Mouse (Mus musculus) liver, embryonic 12.5 days (tissue): ENCODE data around the gene Cabp2. TPM values are rescaled to one million over a fixed set of nuclear protein-coding genes. Genes with fewer than 3 reads are reported as not detected.
A peak's percentile ranks its signal among the peaks of the same experiment; 100 is the strongest.

Experiments
- ATAC-seq: fragments of 200-750 bp; cut with Nextera tagmentation; 2 replicates; pipeline ENCODE4 v1.8.0; 2017; ENCODE audit warnings: moderate number of reproducible peaks, mild to moderate bottlenecking, moderate library complexity
- H3K27ac ChIP-seq: fragments of 300-500 bp; sonication (generic); 2 replicates; pipeline ENCODE4 v1.5.1; 2016; ENCODE audit warnings: mild to moderate bottlenecking
- H3K27me3 ChIP-seq: fragments of 300-500 bp; sonication (generic); replicated peaks from 2 replicates; pipeline ENCODE4 v1.6.1; 2016; ENCODE audit warnings: mild to moderate bottlenecking, moderate library complexity
- H3K36me3 ChIP-seq: fragments of 300-500 bp; sonication (generic); 2 replicates; pipeline ENCODE4 v1.6.1; 2016; ENCODE audit warnings: mild to moderate bottlenecking, moderate library complexity
- H3K4me1 ChIP-seq: fragments of 300-500 bp; sonication (generic); 2 replicates; pipeline ENCODE4 v1.6.1; 2016
- H3K4me2 ChIP-seq: fragments of 300-500 bp; sonication (generic); 2 replicates; pipeline ENCODE4 v1.6.1; 2016; ENCODE audit warnings: mild to moderate bottlenecking, moderate library complexity
- H3K4me3 ChIP-seq: fragments of 300-500 bp; sonication (generic); 2 replicates; pipeline ENCODE4 v1.5.1; 2016; ENCODE audit warnings: mild to moderate bottlenecking, moderate library complexity
- H3K9ac ChIP-seq: fragments of 300-500 bp; sonication (generic); 2 replicates; pipeline ENCODE4 v1.6.1; 2016; ENCODE audit warnings: mild to moderate bottlenecking, moderate library complexity
- H3K9me3 ChIP-seq: fragments of 300-500 bp; sonication (generic); replicated peaks from 2 replicates; pipeline ENCODE4 v1.6.1; 2016; ENCODE audit warnings: mild to moderate bottlenecking, moderate library complexity
- WGBS: fragments of 180-500 bp; shearing (Covaris S2); methylation state at CpG from one replicate; pipeline ENCODE4 v1.1.7; 2016; ENCODE audit not compliant: insufficient replicate concordance; 5-methylcytosine and 5-hydroxymethylcytosine counted together
- polyA plus RNA-seq: library from polyadenylated mRNA; unstranded; fragments of >200 nt; fragmentation: Nextera tagmentation; extraction: Ambion mirVana; gene quantifications from 2 replicates; pipeline ENCODE4 v1.2.1, GENCODE M21; 2016

Cabp2 gene
- polyA plus RNA-seq, 1 experiment from 2014 or later, result 0.37 TPM

- Histone ChIP-seq H3K9ac (peak within 1 kb of the TSS; percentile 80), H3K9me3 (no peaks in the 10 kb centered on the region), H3K4me2 (peak within 1 kb of the TSS; percentile 93), H3K4me3 (peak within 1 kb of the TSS; percentile 72), H3K36me3 (peaks cover 4% of the 10 kb centered on the region; the same call in 1 of the 2 replicates), H3K4me1 (peaks cover 59% of the 10 kb centered on the region), H3K27ac (peak within 1 kb of the TSS; percentile 99), H3K27me3 (peaks cover 26% of the 10 kb centered on the region)
- under 1% methylated on average over 65 of the region's 65 CpGs for WGBS
- ATAC-seq, result peak; percentile 91
Measured at GRCm38 (mm10) chr19:4096642-4097440, 15.5 kb downstream of the Cabp2 start, which contains the start of gene Cdk2ap2. Cdk2ap2 (plus strand) TSS chr19:4097182.

DNA sequence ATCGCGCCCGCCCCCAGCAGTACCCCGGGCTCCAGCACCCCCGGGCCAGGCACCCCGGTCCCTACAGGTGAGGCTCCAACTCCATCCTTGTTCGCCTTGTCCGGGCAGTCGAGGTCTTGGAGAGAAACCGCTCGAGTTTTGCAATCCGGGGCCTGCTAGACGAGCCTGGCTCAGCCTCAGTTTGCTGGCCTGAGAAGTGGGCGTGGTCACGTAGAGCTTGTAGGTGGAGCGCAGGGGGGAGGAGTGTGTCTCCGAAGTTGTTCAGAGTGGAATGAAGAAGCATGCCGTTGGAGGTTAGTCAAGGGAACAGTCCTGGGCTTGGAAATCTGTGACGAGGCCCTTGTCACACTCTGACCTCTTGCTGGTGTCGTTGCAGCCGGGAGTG lies 16.1 kb downstream of the Cabp2 start:
- no peaks in the 10 kb centered on the region for H3K9me3 ChIP-seq
- H3K27me3 ChIP-seq, result peaks cover 32% of the 10 kb centered on the region
- peak overlapping the region; percentile 72 for H3K4me3 ChIP-seq
- ATAC-seq, result peak; percentile 76
- peak overlapping the region; percentile 99 for H3K27ac ChIP-seq
- peaks cover 4% of the 10 kb centered on the region; the same call in 1 of the 2 replicates for H3K36me3 ChIP-seq
- WGBS, result 1% methylated on average over 21 of the region's 21 CpGs
- H3K9ac ChIP-seq, result peak overlapping the region; percentile 80
- peak overlapping the region; percentile 93 for H3K4me2 ChIP-seq
- peaks cover 58% of the 10 kb centered on the region for H3K4me1 ChIP-seq

- Histone ChIP-seq H3K4me1 (peaks cover 51% of the 10 kb centered on the region), H3K9ac (peak overlapping the region; percentile 22; the same call in 1 of the 2 replicates), H3K4me3 (peak overlapping the region; percentile 72), H3K9me3 (no peaks in the 10 kb centered on the region), H3K27ac (peak overlapping the region; percentile 67), H3K27me3 (peaks cover 42% of the 10 kb centered on the region), H3K36me3 (peaks cover 4% of the 10 kb centered on the region; the same call in 1 of the 2 replicates), H3K4me2 (peak overlapping the region; percentile 93)
- WGBS, result 77% methylated on average over 13 of the region's 13 CpGs
- no peak for ATAC-seq
Measured at GRCm38 (mm10) chr19:4098426-4098825, 17.0 kb downstream of the Cabp2 start.

DNA sequence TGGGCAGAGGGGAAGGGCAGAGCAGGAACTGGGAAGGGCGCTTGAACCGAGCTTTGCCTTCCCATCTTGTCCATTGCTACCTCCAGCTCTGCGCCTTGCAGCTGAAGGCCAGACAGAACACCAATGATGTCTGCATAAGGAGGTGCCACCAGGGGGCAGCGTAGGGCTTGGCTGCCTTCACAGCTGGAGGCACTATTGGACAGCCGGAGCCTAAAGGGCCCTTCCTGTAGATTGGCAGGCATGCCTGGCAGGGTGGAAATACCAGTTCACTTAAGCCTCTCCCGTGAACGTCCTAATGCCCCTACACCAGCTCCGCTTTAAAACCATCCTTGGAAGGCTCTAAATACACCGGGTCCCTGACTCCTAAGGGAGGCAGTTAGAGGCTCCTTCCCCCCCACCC lies 17.7 kb downstream of the Cabp2 start:
- no peaks in the 10 kb centered on the region for H3K9me3 ChIP-seq
- H3K4me1 ChIP-seq, result peaks cover 51% of the 10 kb centered on the region
- 6% methylated on average over 9 of the region's 9 CpGs for WGBS
- H3K4me2 ChIP-seq, result peak overlapping the region; percentile 93
- peaks cover 4% of the 10 kb centered on the region; the same call in 1 of the 2 replicates for H3K36me3 ChIP-seq
- H3K27me3 ChIP-seq, result peaks cover 47% of the 10 kb centered on the region
- peak overlapping the region; percentile 70 for H3K9ac ChIP-seq
- no peak for ATAC-seq
- peak overlapping the region; percentile 67 for H3K27ac ChIP-seq
- peak overlapping the region; percentile 72 for H3K4me3 ChIP-seq

DNA sequence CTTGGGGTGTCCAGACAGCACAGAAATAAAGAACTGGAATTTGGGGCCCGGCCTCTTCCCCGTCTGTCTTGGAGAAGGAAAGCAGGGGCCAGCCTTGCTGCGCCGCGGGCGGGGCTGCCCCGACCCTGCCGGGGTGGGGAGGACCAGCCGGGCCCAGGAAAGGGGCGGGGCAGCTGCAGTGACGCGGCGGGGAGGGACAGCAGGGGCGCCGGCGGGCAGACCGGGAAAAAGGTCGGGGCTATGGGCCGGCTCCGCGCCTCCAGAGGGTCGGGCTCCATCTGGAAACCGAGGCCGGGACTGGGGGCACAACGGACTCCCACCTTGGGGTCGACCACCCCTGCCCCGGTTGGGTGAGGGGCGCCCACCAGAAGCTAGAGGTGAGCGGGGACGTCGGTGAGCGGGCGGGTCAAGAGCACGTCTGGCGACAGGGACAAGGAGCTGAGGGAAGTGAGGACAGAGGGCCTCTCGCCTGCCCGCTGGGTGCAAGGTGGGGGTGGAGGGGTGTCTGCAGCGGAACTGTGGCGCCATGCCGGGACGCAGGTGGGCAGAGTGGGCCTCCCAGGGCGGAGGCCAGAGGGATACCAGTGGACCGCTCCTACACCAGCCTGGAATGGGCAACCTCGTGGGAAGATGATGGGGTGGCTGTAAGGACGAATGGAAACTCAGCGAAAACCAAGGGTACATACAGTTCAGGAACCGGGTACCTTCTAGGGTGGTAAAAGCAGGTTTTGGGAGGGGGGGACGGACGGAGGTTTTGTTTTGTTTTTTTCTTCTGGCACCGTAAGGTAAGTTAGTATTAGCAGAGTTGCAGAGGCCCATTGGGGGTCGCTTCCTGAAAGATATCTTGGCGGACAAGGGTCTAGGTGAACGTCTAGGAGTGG lies 18.7 kb downstream of the Cabp2 start, which contains the start of gene Pitpnm1:
TSS of gene Pitpnm1 (plus strand) at position 162 of the 881 bp plus-strand sequence.
- Histone ChIP-seq H3K9me3 (no peaks in the 10 kb centered on the region), H3K4me1 (peaks cover 51% of the 10 kb centered on the region), H3K36me3 (peaks cover 4% of the 10 kb centered on the region; the same call in 1 of the 2 replicates)

DNA sequence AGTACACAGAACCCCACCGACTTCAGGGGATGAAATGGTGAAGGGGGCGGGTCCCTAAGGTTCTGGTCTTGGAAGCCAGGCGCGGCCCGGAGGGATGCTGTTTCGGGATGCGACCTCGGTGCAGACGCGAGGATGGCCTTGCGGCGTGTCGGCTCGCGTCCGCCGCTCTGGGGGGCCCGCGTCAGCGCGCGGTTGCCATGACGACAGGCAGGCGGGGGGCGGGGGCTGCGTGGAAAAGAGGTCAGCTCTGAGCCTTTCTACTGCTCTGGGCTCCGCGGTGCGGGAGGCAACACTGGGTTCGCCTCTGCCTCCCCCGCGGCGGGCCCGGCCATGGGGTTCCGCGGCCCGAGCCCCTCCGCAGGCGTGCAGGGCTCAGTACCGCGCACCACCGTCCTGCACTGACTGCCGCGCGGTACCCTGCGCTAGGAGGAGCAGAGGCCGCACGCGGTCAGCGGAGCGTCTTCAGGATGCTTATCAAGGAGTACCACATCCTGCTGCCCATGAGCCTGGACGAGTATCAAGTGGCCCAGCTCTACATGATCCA lies 19.4 kb downstream of the Cabp2 start:
- peak overlapping the region; percentile 70 for H3K9ac ChIP-seq
- no peak for ATAC-seq
- H3K36me3 ChIP-seq, result peaks cover 4% of the 10 kb centered on the region; the same call in 1 of the 2 replicates
- peaks cover 55% of the 10 kb centered on the region for H3K27me3 ChIP-seq
- peak overlapping the region; percentile 72 for H3K4me3 ChIP-seq
- WGBS, result 2% methylated on average over 51 of the region's 52 CpGs
- peaks cover 50% of the 10 kb centered on the region for H3K4me1 ChIP-seq
- no peak overlapping the region for H3K27ac ChIP-seq
- no peaks in the 10 kb centered on the region for H3K9me3 ChIP-seq
- H3K4me2 ChIP-seq, result peak overlapping the region; percentile 93

More for the DNA sequence above, 18.7 kb downstream of the Cabp2 start, which contains the start of gene Pitpnm1:
- peaks cover 50% of the 10 kb centered on the region for H3K27me3 ChIP-seq
- no peak for ATAC-seq
- WGBS, result 2% methylated on average over 50 of the region's 53 CpGs
- H3K9ac ChIP-seq, result peak within 1 kb of the TSS; percentile 70
- H3K4me2 ChIP-seq, result peak within 1 kb of the TSS; percentile 93
- H3K4me3 ChIP-seq, result peak within 1 kb of the TSS; percentile 72
- peak within 1 kb of the TSS; percentile 67 for H3K27ac ChIP-seq

DNA sequence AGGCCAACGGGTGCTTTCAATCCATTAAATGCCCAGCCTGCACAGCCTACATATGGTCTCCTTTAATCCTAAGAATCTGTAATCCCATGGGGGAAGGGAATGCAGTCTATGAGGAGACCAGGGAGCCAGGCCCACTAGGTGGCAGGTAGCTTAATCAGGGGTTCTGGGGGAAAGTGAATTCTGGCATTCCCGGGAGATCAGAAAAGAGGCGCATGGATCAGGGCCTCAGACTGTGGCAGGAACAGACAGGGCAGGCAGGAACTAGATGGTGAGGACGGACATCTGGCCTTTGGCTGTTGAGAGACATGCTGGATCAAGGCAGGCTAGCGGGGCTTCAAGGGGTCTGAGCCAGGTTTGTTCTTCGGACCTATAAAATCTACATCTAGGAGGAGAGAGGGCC lies 20.1 kb downstream of the Cabp2 start:
- peak overlapping the region; percentile 72; the same call in 1 of the 2 replicates for H3K4me3 ChIP-seq

GRCm38 (mm10) chr19:4102049-4102448 lies 20.7 kb downstream of the Cabp2 start:
- H3K9ac ChIP-seq, result no peak overlapping the region
- H3K4me2 ChIP-seq, result no peak overlapping the region
- no peak overlapping the region for H3K4me3 ChIP-seq
- H3K36me3 ChIP-seq, result peaks cover 4% of the 10 kb centered on the region; the same call in 1 of the 2 replicates
- H3K27me3 ChIP-seq, result peaks cover 58% of the 10 kb centered on the region
- WGBS, result 74% methylated on average over 2 of the region's 2 CpGs
- no peak overlapping the region for H3K27ac ChIP-seq
- ATAC-seq, result no peak
- peaks cover 41% of the 10 kb centered on the region for H3K4me1 ChIP-seq
- H3K9me3 ChIP-seq, result no peaks in the 10 kb centered on the region

More for the DNA sequence above, 20.1 kb downstream of the Cabp2 start:
- Histone ChIP-seq H3K27me3 (peaks cover 55% of the 10 kb centered on the region), H3K4me2 (peak overlapping the region; percentile 93), H3K36me3 (peaks cover 4% of the 10 kb centered on the region; the same call in 1 of the 2 replicates), H3K9ac (no peak overlapping the region), H3K27ac (no peak overlapping the region), H3K4me1 (peaks cover 43% of the 10 kb centered on the region), H3K9me3 (no peaks in the 10 kb centered on the region)
- 71% methylated on average over 6 of the region's 6 CpGs for WGBS
- no peak for ATAC-seq

- no peak for ATAC-seq
- H3K27me3 ChIP-seq, result peaks cover 58% of the 10 kb centered on the region
- peaks cover 4% of the 10 kb centered on the region; the same call in 1 of the 2 replicates for H3K36me3 ChIP-seq
- no peak overlapping the region for H3K4me2 ChIP-seq
- H3K27ac ChIP-seq, result no peak overlapping the region
- no peak overlapping the region for H3K4me3 ChIP-seq
- H3K9me3 ChIP-seq, result no peaks in the 10 kb centered on the region
- H3K4me1 ChIP-seq, result peaks cover 37% of the 10 kb centered on the region
- WGBS, result 79% methylated on average over 12 of the region's 12 CpGs
- no peak overlapping the region for H3K9ac ChIP-seq
Measured at GRCm38 (mm10) chr19:4102626-4103025, 21.2 kb downstream of the Cabp2 start.

DNA sequence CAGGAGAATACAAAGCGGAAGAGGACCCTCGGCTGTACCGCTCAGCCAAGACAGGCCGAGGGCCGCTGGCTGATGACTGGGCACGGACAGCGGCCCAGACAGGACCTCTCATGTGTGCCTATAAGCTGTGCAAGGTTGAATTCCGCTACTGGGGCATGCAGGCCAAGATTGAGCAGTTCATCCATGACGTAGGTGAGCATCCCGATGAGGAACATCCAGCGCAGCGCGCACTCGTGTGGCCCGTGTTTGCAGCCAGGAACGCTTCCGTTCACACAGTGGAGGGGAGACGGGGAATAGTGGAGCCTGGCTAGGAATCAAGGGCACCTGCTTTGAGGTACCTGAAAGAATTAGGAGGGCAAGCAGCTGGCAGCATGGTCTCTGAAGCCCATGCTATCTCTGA lies 21.9 kb downstream of the Cabp2 start:
- Histone ChIP-seq H3K9me3 (no peaks in the 10 kb centered on the region), H3K4me3 (no peak overlapping the region), H3K9ac (no peak overlapping the region), H3K4me1 (peaks cover 31% of the 10 kb centered on the region), H3K36me3 (peaks cover 4% of the 10 kb centered on the region; the same call in 1 of the 2 replicates), H3K27ac (no peak overlapping the region), H3K27me3 (peaks cover 58% of the 10 kb centered on the region), H3K4me2 (no peak overlapping the region)
- WGBS, result 88% methylated on average over 18 of the region's 18 CpGs
- ATAC-seq, result no peak

GRCm38 (mm10) chr19:4103792-4104191 lies 22.4 kb downstream of the Cabp2 start:
- Histone ChIP-seq H3K4me2 (no peak overlapping the region), H3K36me3 (peaks cover under 1% of the 10 kb centered on the region; the same call in 1 of the 2 replicates), H3K9me3 (no peaks in the 10 kb centered on the region), H3K27ac (no peak overlapping the region), H3K9ac (no peak overlapping the region), H3K27me3 (peaks cover 58% of the 10 kb centered on the region), H3K4me3 (no peak overlapping the region), H3K4me1 (peaks cover 26% of the 10 kb centered on the region)
- WGBS, result 47% methylated on average over 3 of the region's 3 CpGs
- ATAC-seq, result no peak
